Mouse (Mus musculus) neural tube, embryonic 14.5 days (tissue): ENCODE measurements around the gene Pitpnm1. TPM values are rescaled to one million over a fixed set of nuclear protein-coding genes. Genes with fewer than 3 reads are reported as not detected.

ENCODE experiments used
- ATAC-seq: fragments of 200-750 bp; cut with Nextera tagmentation; 2 replicates; pipeline ENCODE4 v1.8.0; 2017; ENCODE audit warnings: low read depth, mild to moderate bottlenecking, moderate TSS enrichment, moderate library complexity
- H3K27ac ChIP-seq: fragments of 300-500 bp; sonication (generic); 2 replicates; pipeline ENCODE4 v1.5.1; 2014; ENCODE audit warnings: low read depth, mild to moderate bottlenecking, control low read depth, low read length, moderate library complexity, mixed read lengths
- H3K27me3 ChIP-seq: fragments of 300-500 bp; sonication (generic); 2 replicates; pipeline ENCODE4 v1.6.1; 2014; ENCODE audit warnings: low read length; ENCODE audit not compliant: control insufficient read depth, insufficient read depth
- H3K36me3 ChIP-seq: fragments of 300-500 bp; sonication (generic); 2 replicates; pipeline ENCODE4 v1.6.1; 2014; ENCODE audit warnings: low read length, mixed read lengths; ENCODE audit not compliant: control insufficient read depth, insufficient read depth
- H3K4me1 ChIP-seq: fragments of 300-500 bp; sonication (generic); 2 replicates; pipeline ENCODE4 v1.6.1; 2014; ENCODE audit warnings: low read length; ENCODE audit not compliant: control insufficient read depth, insufficient read depth
- H3K4me2 ChIP-seq: fragments of 300-500 bp; sonication (generic); 2 replicates; pipeline ENCODE4 v1.6.1; 2014; ENCODE audit warnings: mild to moderate bottlenecking, low read depth, low read length, control low read depth
- H3K4me3 ChIP-seq: fragments of 300-500 bp; sonication (generic); 2 replicates; pipeline ENCODE4 v1.5.1; 2014; ENCODE audit warnings: low read depth, low read length, control low read depth, mixed read lengths
- H3K9ac ChIP-seq: fragments of 300-500 bp; sonication (generic); replicated peaks from 2 replicates; pipeline ENCODE4 v1.6.1; 2014; ENCODE audit warnings: low read depth, mild to moderate bottlenecking, control low read depth, low read length, mixed read lengths
- H3K9me3 ChIP-seq: fragments of 300-500 bp; sonication (generic); 2 replicates; pipeline ENCODE4 v1.6.1; 2016; ENCODE audit warnings: low read length; ENCODE audit not compliant: control insufficient read depth
- WGBS: fragments of 180-500 bp; shearing (Covaris S2); extraction: QIAGEN DNeasy Blood & Tissue Kit; methylation state at CpG from one replicate; pipeline ENCODE4 v1.1.7; 2014; 5-methylcytosine and 5-hydroxymethylcytosine counted together
- polyA plus RNA-seq: library from polyadenylated mRNA; unstranded; fragments of >200 nt; fragmentation: Nextera tagmentation; extraction: Ambion mirVana; gene quantifications from 2 replicates; pipeline ENCODE4 v1.2.1, GENCODE M21; 2014

Gene Pitpnm1
- polyA plus RNA-seq, 1 experiment from 2014 or later, result 76.5 TPM

- Histone ChIP-seq H3K36me3 (peaks cover 5% of the 10 kb centered on the region; the same call in 1 of the 2 replicates), H3K4me1 (peaks cover 16% of the 10 kb centered on the region), H3K4me2 (no peak overlapping the region), H3K9me3 (no peaks in the 10 kb centered on the region), H3K27ac (no peak overlapping the region), H3K4me3 (no peak overlapping the region), H3K9ac (no peak overlapping the region), H3K27me3 (no peaks in the 10 kb centered on the region)
- WGBS, result 88% methylated on average over 16 of the region's 16 CpGs
- ATAC-seq, result no peak
Measured at GRCm38 (mm10) chr19:4104675-4105194, 4.9 kb downstream of the Pitpnm1 start.

- Histone ChIP-seq H3K4me2 (no peak overlapping the region), H3K36me3 (peaks cover 9% of the 10 kb centered on the region), H3K4me1 (peaks cover 4% of the 10 kb centered on the region), H3K9me3 (no peaks in the 10 kb centered on the region), H3K4me3 (no peak overlapping the region), H3K27ac (no peak overlapping the region), H3K27me3 (no peaks in the 10 kb centered on the region), H3K9ac (no peak overlapping the region)
- WGBS, result 95% methylated on average over 14 of the region's 14 CpGs
- no peak for ATAC-seq
Measured at GRCm38 (mm10) chr19:4106654-4107053, 6.9 kb downstream of the Pitpnm1 start.

- H3K27me3 ChIP-seq, result no peaks in the 10 kb centered on the region
- no peaks in the 10 kb centered on the region for H3K9me3 ChIP-seq
- no peak overlapping the region for H3K4me2 ChIP-seq
- H3K36me3 ChIP-seq, result peaks cover 23% of the 10 kb centered on the region
- H3K4me1 ChIP-seq, result no peaks in the 10 kb centered on the region
- 89% methylated on average over 9 of the region's 9 CpGs for WGBS
- ATAC-seq, result no peak
- H3K27ac ChIP-seq, result no peak overlapping the region
- H3K9ac ChIP-seq, result no peak overlapping the region
- no peak overlapping the region for H3K4me3 ChIP-seq
Measured at GRCm38 (mm10) chr19:4108535-4108934, 8.7 kb downstream of the Pitpnm1 start.

- H3K27me3 ChIP-seq, result no peaks in the 10 kb centered on the region
- H3K36me3 ChIP-seq, result peaks cover 48% of the 10 kb centered on the region
- 94% methylated on average over 26 of the region's 26 CpGs for WGBS
- no peak overlapping the region for H3K9ac ChIP-seq
- no peak overlapping the region for H3K4me2 ChIP-seq
- no peaks in the 10 kb centered on the region for H3K9me3 ChIP-seq
- no peak overlapping the region for H3K4me3 ChIP-seq
- no peak for ATAC-seq
- no peak overlapping the region for H3K27ac ChIP-seq
- H3K4me1 ChIP-seq, result no peaks in the 10 kb centered on the region
Measured at GRCm38 (mm10) chr19:4112063-4112960, 12.5 kb downstream of the Pitpnm1 start.

GRCm38 (mm10) chr19:4113186-4113805 lies 13.5 kb downstream of the Pitpnm1 start:
- ATAC-seq, result no peak
- Histone ChIP-seq H3K36me3 (peaks cover 48% of the 10 kb centered on the region), H3K4me1 (no peaks in the 10 kb centered on the region), H3K27me3 (no peaks in the 10 kb centered on the region), H3K9me3 (no peaks in the 10 kb centered on the region), H3K4me3 (no peak overlapping the region), H3K9ac (no peak overlapping the region), H3K4me2 (no peak overlapping the region), H3K27ac (no peak overlapping the region)
- whole genome bisulfite sequencing, result 80% methylated on average over 13 of the region's 13 CpGs

- no peaks in the 10 kb centered on the region for H3K4me1 ChIP-seq
- no peaks in the 10 kb centered on the region for H3K27me3 ChIP-seq
- 65% methylated on average over 5 of the region's 5 CpGs for WGBS
- H3K36me3 ChIP-seq, result peaks cover 48% of the 10 kb centered on the region
- H3K9me3 ChIP-seq, result no peaks in the 10 kb centered on the region
- H3K9ac ChIP-seq, result no peak overlapping the region
- no peak for ATAC-seq
- no peak overlapping the region for H3K27ac ChIP-seq
- H3K4me3 ChIP-seq, result no peak overlapping the region
- H3K4me2 ChIP-seq, result no peak overlapping the region
Measured at GRCm38 (mm10) chr19:4113806-4114230, 14.0 kb downstream of the Pitpnm1 start.

- H3K4me1 ChIP-seq, result no peaks in the 10 kb centered on the region
- no peak for ATAC-seq
- 93% methylated on average over 10 of the region's 10 CpGs for WGBS
- H3K27ac ChIP-seq, result no peak overlapping the region
- H3K36me3 ChIP-seq, result peaks cover 45% of the 10 kb centered on the region
- H3K9me3 ChIP-seq, result no peaks in the 10 kb centered on the region
- no peak overlapping the region for H3K4me3 ChIP-seq
- no peak overlapping the region for H3K9ac ChIP-seq
- no peak overlapping the region for H3K4me2 ChIP-seq
- H3K27me3 ChIP-seq, result no peaks in the 10 kb centered on the region
Measured at GRCm38 (mm10) chr19:4114551-4114950, 14.8 kb downstream of the Pitpnm1 start.

GRCm38 (mm10) chr19:4115144-4115543 lies 15.3 kb downstream of the Pitpnm1 start:
- peaks cover 40% of the 10 kb centered on the region for H3K36me3 ChIP-seq

GRCm38 (mm10) chr19:4115816-4116215 lies 16.0 kb downstream of the Pitpnm1 start:
- Histone ChIP-seq H3K27ac (no peak overlapping the region), H3K4me2 (no peak overlapping the region), H3K9ac (no peak overlapping the region), H3K27me3 (no peaks in the 10 kb centered on the region), H3K4me3 (no peak overlapping the region), H3K4me1 (peaks cover 6% of the 10 kb centered on the region; the same call in 1 of the 2 replicates), H3K9me3 (no peaks in the 10 kb centered on the region), H3K36me3 (peaks cover 40% of the 10 kb centered on the region)
- no peak for ATAC-seq
- WGBS, result 83% methylated on average over 11 of the region's 11 CpGs

More at GRCm38 (mm10) chr19:4115144-4115543, 15.3 kb downstream of the Pitpnm1 start:
- Histone ChIP-seq H3K9ac (no peak overlapping the region), H3K27me3 (no peaks in the 10 kb centered on the region), H3K4me2 (no peak overlapping the region), H3K27ac (no peak overlapping the region), H3K4me3 (no peak overlapping the region), H3K9me3 (no peaks in the 10 kb centered on the region), H3K4me1 (no peaks in the 10 kb centered on the region)
- no peak for ATAC-seq
- WGBS, result 96% methylated on average over 10 of the region's 10 CpGs
